Mouse (Mus musculus): ENCODE data around the gene Poll. TPM values are rescaled to one million over a fixed set of nuclear protein-coding genes. Genes with fewer than 3 reads are reported as not detected.
A peak's percentile ranks its signal among the peaks of the same experiment; 100 is the strongest.

Poll gene
- total RNA-seq (2014; rRNA removed) (10.9 and 11.8 TPM in 2 replicates), polyA plus RNA-seq (2015; fragmentation: Nextera tagmentation; extraction: Ambion mirVana) (9.1 and 10.8 TPM in 2 replicates)

DNA sequence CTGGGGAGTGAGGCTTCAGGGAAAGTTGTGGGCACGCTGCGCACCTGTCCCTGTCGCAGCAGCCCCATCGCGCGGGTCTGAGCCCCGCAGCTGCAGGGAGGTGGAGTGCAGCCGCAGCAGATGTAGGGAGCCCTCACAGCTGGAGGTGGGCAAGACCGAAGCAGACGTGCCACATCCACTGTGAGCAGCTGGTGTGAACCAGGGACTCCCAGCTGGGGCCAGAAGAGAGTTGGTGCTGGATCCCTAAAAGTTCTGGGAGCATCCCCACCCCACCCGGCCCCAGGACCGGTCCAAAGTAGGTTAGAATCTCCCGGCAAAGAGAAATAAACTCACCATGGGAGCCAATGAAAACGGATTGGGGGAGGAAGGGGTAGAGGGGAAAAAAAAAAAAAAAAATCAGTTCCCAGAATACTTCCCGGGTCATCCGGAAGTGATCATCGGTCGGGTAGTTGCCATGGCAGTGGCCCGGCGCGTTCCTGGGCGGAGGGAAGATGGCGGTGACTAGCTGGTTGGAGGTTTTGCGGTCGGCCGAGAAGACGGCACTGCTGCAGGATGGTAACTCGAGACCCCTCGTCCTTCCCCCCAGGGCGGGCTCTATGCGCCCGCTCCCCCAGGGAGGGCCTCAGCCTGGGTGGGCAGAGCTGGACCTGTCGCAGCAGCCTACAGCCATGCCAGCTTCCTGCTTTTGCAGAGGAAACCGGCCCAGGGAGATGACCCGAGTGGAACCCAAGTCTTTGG is at the start of gene Poll, which contains the start of gene Gm17018:
Gene Poll, minus strand, starts transcription at position 379 of the 738 bp plus-strand sequence.
Gene Gm17018, plus strand, starts transcription at position 463 of the 738 bp plus-strand sequence.
- H3K4me1 ChIP-seq (ENCODE audit: insufficient read depth): peaks cover 4% of the 10 kb centered on the region; the same call in 1 of the 2 replicates
- H3K36me3 ChIP-seq (ENCODE audit: insufficient read depth): no peaks in the 10 kb centered on the region
- no peaks in the 10 kb centered on the region for H3K9me3 ChIP-seq (ENCODE audit: low read length)
- H3K27ac ChIP-seq (ENCODE audit: low read depth, low read length): peak within 1 kb of the TSS; percentile 59
- TF ChIP-seq CTCF (IDR thresholded peaks at IDR 0.05; ENCODE audit: low read depth): no peak
- H3K27me3 ChIP-seq (ENCODE audit: insufficient read depth, low read length): no peaks in the 10 kb centered on the region
- peak within 1 kb of the TSS; percentile 66 for H3K4me3 ChIP-seq (ENCODE audit: low read depth, low read length)
- peak within 1 kb of the TSS; percentile 99 for H3K4me2 ChIP-seq (ENCODE audit: low read depth)
- H3K9ac ChIP-seq: peak within 1 kb of the TSS; percentile 57
- WGBS: under 1% methylated on average over 35 of the region's 35 CpGs
- peak; percentile 97 for ATAC-seq
- peak; percentile 89 for DNase-seq

DNA sequence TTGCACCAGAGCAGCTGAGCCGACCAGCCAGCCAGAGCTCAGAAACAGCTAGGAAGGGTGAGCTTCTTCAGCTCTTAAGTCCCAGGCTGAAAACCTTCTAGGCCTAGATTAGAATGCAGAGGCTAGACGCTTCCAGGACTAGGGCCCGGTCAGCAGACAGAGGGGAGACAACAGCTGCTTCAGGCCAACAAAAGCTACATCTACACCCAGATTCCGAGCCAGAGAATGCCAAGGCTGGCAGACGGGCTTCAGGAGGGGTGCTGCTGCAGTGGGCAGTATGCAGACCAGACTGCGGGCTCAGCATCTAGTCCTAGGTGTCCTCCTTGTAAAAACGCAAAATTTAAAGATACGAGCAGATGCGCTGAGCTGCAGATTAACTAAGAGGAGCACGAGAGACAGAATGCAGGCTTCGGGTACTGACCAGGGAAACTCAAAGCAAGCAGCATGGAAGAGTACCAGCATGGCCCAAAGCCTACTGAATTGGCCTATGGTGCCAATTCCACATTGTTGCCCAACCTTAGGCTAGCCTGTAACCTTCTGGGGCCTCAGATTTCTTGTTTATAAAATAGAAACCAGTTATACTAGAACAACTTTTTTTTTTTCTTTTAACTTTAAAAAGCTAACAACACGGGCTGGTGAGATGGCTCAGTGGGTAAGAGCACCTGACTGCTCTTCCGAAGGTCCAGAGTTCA is 48.5 kb upstream of the Poll start:
- Histone ChIP-seq H3K36me3 (ENCODE audit: insufficient read depth) (0 out of 2 replicates have a peak, but pooled peaks cover 4% of the 10 kb centered on the region), H3K27ac (ENCODE audit: low read depth, low read length) (no peak overlapping the region), H3K9ac (no peak overlapping the region), H3K27me3 (ENCODE audit: insufficient read depth, low read length) (0 out of 2 replicates have a peak, but pooled peaks cover 3% of the 10 kb centered on the region), H3K4me1 (ENCODE audit: insufficient read depth) (no peaks in the 10 kb centered on the region), H3K4me2 (ENCODE audit: low read depth) (no peak overlapping the region), H3K9me3 (ENCODE audit: low read length) (no peaks in the 10 kb centered on the region), H3K4me3 (ENCODE audit: low read depth, low read length) (no peak overlapping the region)
- WGBS: 77% methylated on average over 13 of the region's 13 CpGs
- no peak for ATAC-seq
- DNase-seq: no peak
- TF ChIP-seq CTCF (IDR thresholded peaks at IDR 0.05; ENCODE audit: low read depth): no peak

DNA sequence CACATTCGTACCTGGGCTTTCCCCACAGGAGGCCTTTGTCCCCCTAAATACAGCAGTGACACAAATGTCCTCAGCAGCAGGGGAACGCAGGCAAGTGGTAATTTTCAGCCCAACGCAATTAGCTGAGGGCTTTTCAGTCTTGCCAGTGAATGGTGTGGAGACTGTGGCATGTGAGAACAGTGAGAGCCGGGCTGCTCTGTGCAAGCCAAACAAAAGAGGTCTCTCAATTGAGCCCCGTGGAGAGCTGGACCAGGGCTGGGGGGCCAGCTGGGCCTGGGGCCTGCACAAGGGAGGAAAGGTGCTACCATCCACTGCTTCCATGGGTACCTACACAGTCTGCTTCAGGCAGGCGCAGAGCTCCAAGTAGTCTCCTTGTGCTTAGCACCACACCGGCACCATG is 47.1 kb upstream of the Poll start:
- no peaks in the 10 kb centered on the region for H3K9me3 ChIP-seq (ENCODE audit: low read length)
- H3K36me3 ChIP-seq (ENCODE audit: insufficient read depth): 0 out of 2 replicates have a peak, but pooled peaks cover 4% of the 10 kb centered on the region
- no peak overlapping the region for H3K27ac ChIP-seq (ENCODE audit: low read depth, low read length)
- DNase-seq (peak; percentile 20), ATAC-seq (peak; percentile 55)
- no peak for TF ChIP-seq CTCF (IDR thresholded peaks at IDR 0.05; ENCODE audit: low read depth)
- no peak overlapping the region for H3K4me2 ChIP-seq (ENCODE audit: low read depth)
- H3K4me1 ChIP-seq (ENCODE audit: insufficient read depth): no peaks in the 10 kb centered on the region
- WGBS: 13% methylated on average over 7 of the region's 7 CpGs
- peaks cover 3% of the 10 kb centered on the region; the same call in 1 of the 2 replicates for H3K27me3 ChIP-seq (ENCODE audit: insufficient read depth, low read length)
- no peak overlapping the region for H3K4me3 ChIP-seq (ENCODE audit: low read depth, low read length)
- H3K9ac ChIP-seq: no peak overlapping the region

DNA sequence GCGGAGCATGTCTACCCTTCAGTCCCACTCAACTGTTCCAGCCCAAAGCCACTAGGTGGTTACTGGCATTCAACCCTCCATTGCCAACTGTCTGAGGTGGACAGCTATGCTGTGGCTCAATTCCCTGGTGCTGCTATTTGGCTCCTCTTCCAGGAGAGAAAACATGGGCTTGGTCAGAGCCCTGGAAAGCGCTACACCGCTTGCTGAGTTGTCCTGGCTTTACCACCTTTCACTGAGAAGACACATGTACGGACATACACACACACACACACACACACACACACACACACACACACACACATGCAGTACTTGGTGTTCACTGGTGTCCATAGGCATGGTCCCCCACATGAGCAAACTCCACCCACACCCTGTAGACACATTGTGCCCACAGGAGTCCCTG is 46.4 kb upstream of the Poll start:
- Histone ChIP-seq H3K27me3 (ENCODE audit: insufficient read depth, low read length) (peaks cover 3% of the 10 kb centered on the region; the same call in 1 of the 2 replicates), H3K4me2 (ENCODE audit: low read depth) (no peak overlapping the region), H3K4me1 (ENCODE audit: insufficient read depth) (no peaks in the 10 kb centered on the region), H3K9me3 (ENCODE audit: low read length) (no peaks in the 10 kb centered on the region), H3K27ac (ENCODE audit: low read depth, low read length) (no peak overlapping the region), H3K4me3 (ENCODE audit: low read depth, low read length) (no peak overlapping the region), H3K9ac (no peak overlapping the region), H3K36me3 (ENCODE audit: insufficient read depth) (0 out of 2 replicates have a peak, but pooled peaks cover 4% of the 10 kb centered on the region)
- TF ChIP-seq CTCF (IDR thresholded peaks at IDR 0.05; ENCODE audit: low read depth): no peak
- DNase-seq (no peak), ATAC-seq (no peak)
- WGBS: 69% methylated on average over 4 of the region's 4 CpGs

DNA sequence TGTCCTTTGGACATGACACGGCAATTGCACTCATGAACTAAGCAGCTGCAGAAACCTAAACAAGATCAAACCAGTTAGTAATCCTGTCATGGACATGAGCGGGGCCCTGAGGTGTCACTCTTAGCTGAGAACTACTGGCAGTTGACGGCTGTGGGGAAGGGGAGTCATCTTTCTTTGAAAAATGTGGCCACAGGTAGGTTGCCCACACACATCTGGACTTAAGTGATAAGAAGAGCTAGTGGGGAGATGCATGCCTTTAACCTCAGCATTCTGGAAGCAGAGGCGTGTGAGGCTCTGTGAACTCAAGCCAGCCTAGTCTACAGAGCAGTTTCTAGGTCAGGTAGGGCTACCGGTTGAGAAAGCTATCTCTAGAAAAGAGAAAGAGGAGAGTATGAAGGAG is 42.3 kb upstream of the Poll start:
- no peaks in the 10 kb centered on the region for H3K4me1 ChIP-seq (ENCODE audit: insufficient read depth)
- ATAC-seq: no peak
- no peak overlapping the region for H3K9ac ChIP-seq
- DNase-seq: no peak
- H3K4me3 ChIP-seq (ENCODE audit: low read depth, low read length): no peak overlapping the region
- no peak for TF ChIP-seq CTCF (IDR thresholded peaks at IDR 0.05; ENCODE audit: low read depth)
- no peaks in the 10 kb centered on the region for H3K9me3 ChIP-seq (ENCODE audit: low read length)
- H3K36me3 ChIP-seq (ENCODE audit: insufficient read depth): 0 out of 2 replicates have a peak, but pooled peaks cover 4% of the 10 kb centered on the region
- no peak overlapping the region for H3K4me2 ChIP-seq (ENCODE audit: low read depth)
- H3K27me3 ChIP-seq (ENCODE audit: insufficient read depth, low read length): peaks cover 26% of the 10 kb centered on the region
- H3K27ac ChIP-seq (ENCODE audit: low read depth, low read length): no peak overlapping the region
- 94% methylated on average over 5 of the region's 5 CpGs for WGBS

DNA sequence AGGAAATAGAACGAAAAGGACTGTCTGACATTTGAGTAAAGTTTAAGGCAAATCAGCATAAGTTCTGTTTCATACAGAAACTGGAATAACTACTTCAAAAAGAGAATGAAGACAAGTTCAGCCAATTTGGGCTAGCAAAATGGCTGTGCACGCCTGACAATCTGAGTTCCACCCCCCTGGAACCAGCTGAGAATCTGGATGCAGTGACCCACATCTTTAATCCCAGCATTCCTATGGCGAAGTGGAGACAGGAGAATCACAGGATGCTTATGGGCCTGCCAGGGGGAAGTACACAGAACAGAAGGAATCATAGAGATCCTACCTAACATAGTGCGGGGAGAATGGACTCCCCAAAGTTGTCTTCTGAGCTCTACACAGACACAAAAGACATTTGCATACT is 36.8 kb upstream of the Poll start:
- no peak overlapping the region for H3K27ac ChIP-seq (ENCODE audit: low read depth, low read length)
- H3K36me3 ChIP-seq (ENCODE audit: insufficient read depth): no peaks in the 10 kb centered on the region; the same call in 1 of the 2 replicates
- ATAC-seq (no peak), DNase-seq (no peak)
- no peak for TF ChIP-seq CTCF (IDR thresholded peaks at IDR 0.05; ENCODE audit: low read depth)
- WGBS: 68% methylated on average over 4 of the region's 4 CpGs
- H3K9ac ChIP-seq: no peak overlapping the region
- H3K27me3 ChIP-seq (ENCODE audit: insufficient read depth, low read length): peaks cover 42% of the 10 kb centered on the region
- H3K4me3 ChIP-seq (ENCODE audit: low read depth, low read length): no peak overlapping the region
- no peak overlapping the region for H3K4me2 ChIP-seq (ENCODE audit: low read depth)
- H3K9me3 ChIP-seq (ENCODE audit: low read length): no peaks in the 10 kb centered on the region
- no peaks in the 10 kb centered on the region for H3K4me1 ChIP-seq (ENCODE audit: insufficient read depth)

DNA sequence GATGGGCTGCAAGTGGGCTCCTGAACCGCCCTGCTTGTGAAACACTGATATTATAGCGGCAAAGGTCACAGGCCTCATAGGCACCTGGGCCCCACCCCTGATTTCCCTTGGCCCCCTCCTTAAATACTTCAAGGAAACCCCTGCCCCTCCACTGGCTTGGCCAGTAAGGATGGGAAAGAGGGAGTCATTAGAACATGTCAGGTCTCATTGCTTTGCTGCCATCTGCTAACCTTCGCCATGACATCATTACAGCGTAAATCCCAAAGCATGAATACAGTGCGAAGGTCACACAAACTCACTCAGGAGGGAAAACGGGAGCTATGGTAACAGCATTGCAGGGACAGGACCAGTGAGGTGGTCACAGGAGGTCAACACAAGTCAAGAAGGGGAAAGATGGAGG is 36.1 kb upstream of the Poll start:
- 26% methylated on average over 6 of the region's 6 CpGs for WGBS
- H3K27ac ChIP-seq (ENCODE audit: low read depth, low read length): no peak overlapping the region
- H3K4me1 ChIP-seq (ENCODE audit: insufficient read depth): no peaks in the 10 kb centered on the region
- no peak overlapping the region for H3K9ac ChIP-seq
- peaks cover 2% of the 10 kb centered on the region for H3K36me3 ChIP-seq (ENCODE audit: insufficient read depth)
- DNase-seq: no peak
- no peak for TF ChIP-seq CTCF (IDR thresholded peaks at IDR 0.05; ENCODE audit: low read depth)
- H3K9me3 ChIP-seq (ENCODE audit: low read length): no peaks in the 10 kb centered on the region
- ATAC-seq: no peak
- peaks cover 42% of the 10 kb centered on the region for H3K27me3 ChIP-seq (ENCODE audit: insufficient read depth, low read length)
- H3K4me2 ChIP-seq (ENCODE audit: low read depth): no peak overlapping the region
- H3K4me3 ChIP-seq (ENCODE audit: low read depth, low read length): no peak overlapping the region
